Mouse (Mus musculus) kidney, adult 2 months (tissue): ENCODE data around the gene Mau2. TPM values are rescaled to one million over a fixed set of nuclear protein-coding genes. Genes with fewer than 3 reads are reported as not detected.
A peak's percentile ranks its signal among the peaks of the same experiment; 100 is the strongest.

ENCODE experiments used
- DNase-seq: peaks from one replicate; pipeline ENCODE4 v3.0.0; 2021
- H3K27ac ChIP-seq: fragments of 200-500 bp; 2 replicates; pipeline ENCODE4 v1.5.1; 2012; ENCODE audit warnings: low read depth, low read length, control low read depth, inconsistent platforms; ENCODE audit not compliant: insufficient read depth
- H3K27me3 ChIP-seq: fragments of 200-500 bp; replicated peaks from 2 replicates; pipeline ENCODE4 v1.6.1; 2012; ENCODE audit warnings: mild to moderate bottlenecking, moderate library complexity, low read length, inconsistent platforms; ENCODE audit not compliant: control insufficient read depth, insufficient read depth
- H3K36me3 ChIP-seq: fragments of 200-500 bp; 2 replicates; pipeline ENCODE4 v1.6.1; 2012; ENCODE audit warnings: mild to moderate bottlenecking, moderate library complexity, low read length, inconsistent platforms; ENCODE audit not compliant: control insufficient read depth, insufficient read depth
- H3K4me1 ChIP-seq: fragments of 200-500 bp; 2 replicates; pipeline ENCODE4 v1.6.1; 2011; ENCODE audit warnings: low read length; ENCODE audit not compliant: control insufficient read depth, insufficient read depth
- H3K4me3 ChIP-seq: fragments of 200-500 bp; 2 replicates; pipeline ENCODE4 v1.5.1; 2011; ENCODE audit warnings: mild to moderate bottlenecking, low read depth, low read length, control low read depth; ENCODE audit not compliant: insufficient read depth
- CTCF ChIP-seq: fragments of 200-500 bp; conservative IDR thresholded peaks from 2 replicates; pipeline ENCODE4 v1.5.1; 2011; ENCODE audit warnings: low read depth, mild to moderate bottlenecking, control low read depth, low read length, moderate library complexity, mixed read lengths; ENCODE audit not compliant: insufficient read depth, insufficient read length
- POLR2A ChIP-seq: fragments of 200-500 bp; IDR thresholded peaks from one replicate; pipeline ENCODE4 v1.6.1; 2011; ENCODE audit warnings: low read depth, low read length, control low read depth
- WGBS: fragments of 180-500 bp; shearing (Covaris S2); methylation state at CpG from one replicate; pipeline ENCODE4 v1.1.7; 2018; 5-methylcytosine and 5-hydroxymethylcytosine counted together
- polyA plus RNA-seq: library from polyadenylated mRNA; depleted of rRNA; stranded (reverse); fragments of >200 nt; gene quantifications from 2 replicates; pipeline ENCODE4 v1.2.3, GENCODE M21; 2012; rRNA removed

Mau2 gene
- polyA plus RNA-seq: 47.1 and 63.3 TPM in 2 replicates

DNA sequence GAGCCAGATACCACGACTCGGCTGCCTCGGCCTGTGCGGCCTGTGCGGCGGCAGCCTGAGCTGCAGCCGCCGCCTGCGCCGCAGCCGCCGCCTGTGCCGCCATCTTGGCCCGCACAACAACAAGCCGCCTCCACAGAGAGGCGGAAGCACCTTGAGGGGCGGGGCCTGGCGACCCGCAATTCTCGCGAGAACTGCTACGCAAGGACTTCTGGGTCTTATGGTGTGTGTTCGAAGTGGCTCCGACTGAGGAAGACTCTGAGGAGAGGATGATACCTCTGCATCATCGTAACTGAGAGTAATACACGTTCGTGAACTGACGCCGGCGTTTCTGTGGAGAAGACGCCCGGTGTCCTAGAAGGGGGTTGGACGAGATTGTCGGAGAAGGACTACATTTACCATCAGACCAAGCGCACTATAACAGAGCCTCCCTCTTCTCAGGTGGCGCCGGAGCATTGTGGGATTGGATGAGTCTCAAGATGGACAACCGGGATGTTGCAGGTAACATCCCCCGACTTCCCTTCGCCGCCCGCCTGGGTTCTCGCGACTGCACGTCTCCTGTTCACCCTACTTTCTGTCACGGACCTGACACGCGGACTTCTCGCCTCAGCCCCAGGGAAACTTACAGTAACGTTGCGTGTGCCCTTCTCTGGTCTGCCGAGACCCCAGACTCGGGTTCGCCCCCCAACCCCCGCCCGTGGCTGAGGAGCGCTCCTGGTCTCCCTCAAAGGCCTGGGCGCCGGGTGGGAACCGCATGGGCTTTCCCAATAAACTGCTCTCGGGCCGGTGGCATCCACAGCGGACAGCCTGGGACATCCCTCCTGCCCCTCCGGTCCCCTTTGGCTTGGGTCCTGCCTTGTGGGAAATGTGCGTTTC is at the start of gene Mau2, which contains the start of gene Sugp1:
TSS of gene Mau2 (minus strand) at position 152 of the 873 bp plus-strand sequence.
TSS of gene Sugp1 (plus strand) at position 231 of the 873 bp plus-strand sequence.
- Histone ChIP-seq H3K36me3 (no peaks in the 10 kb centered on the region), H3K4me3 (peak within 1 kb of the TSS; percentile 83), H3K4me1 (peaks cover 24% of the 10 kb centered on the region; the same call in 1 of the 2 replicates), H3K27me3 (no peaks in the 10 kb centered on the region), H3K27ac (peak within 1 kb of the TSS; percentile 96)
- peak; percentile 98 for DNase-seq
- under 1% methylated on average over 65 of the region's 65 CpGs for WGBS
- TF ChIP-seq CTCF: no peak
- peak; percentile 30 for TF ChIP-seq POLR2A

GRCm38 (mm10) chr8:70089296-70089960 is 46.9 kb upstream of the Mau2 start:
- no peaks in the 10 kb centered on the region for H3K4me1 ChIP-seq
- 65% methylated on average over 9 of the region's 9 CpGs for WGBS
- H3K27ac ChIP-seq: no peak overlapping the region
- TF ChIP-seq CTCF: no peak
- no peak for TF ChIP-seq POLR2A
- H3K36me3 ChIP-seq: no peaks in the 10 kb centered on the region
- H3K4me3 ChIP-seq: no peak overlapping the region
- 0 out of 2 replicates have a peak, but pooled peaks cover 3% of the 10 kb centered on the region for H3K27me3 ChIP-seq
- DNase-seq: no peak

DNA sequence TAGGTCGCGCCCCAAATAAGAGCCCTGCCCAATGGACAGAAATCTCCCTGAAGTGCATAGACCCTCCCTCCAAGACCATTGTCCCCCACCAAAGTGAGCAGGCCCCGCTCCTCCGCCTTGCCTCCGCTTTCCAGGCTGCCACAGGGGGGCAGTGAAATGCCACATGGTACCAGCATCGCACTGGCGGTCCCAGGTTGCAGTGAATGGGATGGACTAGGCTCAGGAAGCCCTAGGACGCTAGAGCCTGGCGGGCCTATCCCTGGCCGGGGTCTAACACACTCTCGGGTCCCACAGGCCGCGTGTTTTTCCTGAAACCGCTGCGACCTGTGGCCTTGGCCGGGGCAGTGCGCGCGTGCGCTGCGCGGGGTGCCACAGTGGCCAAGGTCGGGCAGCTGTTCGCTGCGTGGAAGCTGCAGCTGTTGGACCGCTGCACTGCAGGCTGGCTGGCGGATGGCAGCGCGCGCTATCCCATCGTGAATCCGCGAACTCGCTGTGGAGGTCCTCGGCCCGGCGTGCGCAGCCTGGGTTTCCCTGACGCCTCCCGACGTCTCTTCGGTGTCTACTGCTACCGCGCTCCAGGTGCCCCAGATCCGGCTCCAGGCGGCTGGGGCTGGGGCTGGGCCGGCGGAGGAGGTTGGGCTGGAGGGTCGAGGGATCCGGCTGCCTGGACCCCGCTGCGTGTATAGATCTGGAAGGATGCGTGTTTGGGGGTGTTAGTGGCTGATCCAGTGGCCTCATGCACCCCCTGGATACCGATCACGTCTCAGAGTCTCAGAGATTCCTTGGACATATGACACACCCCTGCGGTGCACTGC is 45.5 kb upstream of the Mau2 start:
- no peaks in the 10 kb centered on the region for H3K4me1 ChIP-seq
- peak; percentile 38 for DNase-seq
- 5% methylated on average over 56 of the region's 56 CpGs for WGBS
- TF ChIP-seq POLR2A: no peak
- peak; percentile 60 for TF ChIP-seq CTCF
- no peak overlapping the region for H3K27ac ChIP-seq
- no peaks in the 10 kb centered on the region for H3K36me3 ChIP-seq
- 0 out of 2 replicates have a peak, but pooled peaks cover 3% of the 10 kb centered on the region for H3K27me3 ChIP-seq
- no peak overlapping the region for H3K4me3 ChIP-seq

- H3K36me3 ChIP-seq: no peaks in the 10 kb centered on the region
- no peak overlapping the region for H3K4me3 ChIP-seq
- H3K27ac ChIP-seq: no peak overlapping the region
- 0 out of 2 replicates have a peak, but pooled peaks cover 3% of the 10 kb centered on the region for H3K27me3 ChIP-seq
- 6% methylated on average over 7 of the region's 7 CpGs for WGBS
- no peak for TF ChIP-seq POLR2A
- no peak for TF ChIP-seq CTCF
- DNase-seq: no peak
- H3K4me1 ChIP-seq: no peaks in the 10 kb centered on the region
Measured at GRCm38 (mm10) chr8:70087237-70087636, 44.7 kb upstream of the Mau2 start.

- Histone ChIP-seq H3K4me3 (no peak overlapping the region), H3K27me3 (0 out of 2 replicates have a peak, but pooled peaks cover 3% of the 10 kb centered on the region), H3K27ac (no peak overlapping the region), H3K4me1 (no peaks in the 10 kb centered on the region), H3K36me3 (no peaks in the 10 kb centered on the region)
- no peak for DNase-seq
- TF ChIP-seq POLR2A (no peak), CTCF (no peak)
- 39% methylated on average over 1 of the region's 1 CpGs for WGBS
Measured at GRCm38 (mm10) chr8:70086151-70086550, 43.6 kb upstream of the Mau2 start.

DNA sequence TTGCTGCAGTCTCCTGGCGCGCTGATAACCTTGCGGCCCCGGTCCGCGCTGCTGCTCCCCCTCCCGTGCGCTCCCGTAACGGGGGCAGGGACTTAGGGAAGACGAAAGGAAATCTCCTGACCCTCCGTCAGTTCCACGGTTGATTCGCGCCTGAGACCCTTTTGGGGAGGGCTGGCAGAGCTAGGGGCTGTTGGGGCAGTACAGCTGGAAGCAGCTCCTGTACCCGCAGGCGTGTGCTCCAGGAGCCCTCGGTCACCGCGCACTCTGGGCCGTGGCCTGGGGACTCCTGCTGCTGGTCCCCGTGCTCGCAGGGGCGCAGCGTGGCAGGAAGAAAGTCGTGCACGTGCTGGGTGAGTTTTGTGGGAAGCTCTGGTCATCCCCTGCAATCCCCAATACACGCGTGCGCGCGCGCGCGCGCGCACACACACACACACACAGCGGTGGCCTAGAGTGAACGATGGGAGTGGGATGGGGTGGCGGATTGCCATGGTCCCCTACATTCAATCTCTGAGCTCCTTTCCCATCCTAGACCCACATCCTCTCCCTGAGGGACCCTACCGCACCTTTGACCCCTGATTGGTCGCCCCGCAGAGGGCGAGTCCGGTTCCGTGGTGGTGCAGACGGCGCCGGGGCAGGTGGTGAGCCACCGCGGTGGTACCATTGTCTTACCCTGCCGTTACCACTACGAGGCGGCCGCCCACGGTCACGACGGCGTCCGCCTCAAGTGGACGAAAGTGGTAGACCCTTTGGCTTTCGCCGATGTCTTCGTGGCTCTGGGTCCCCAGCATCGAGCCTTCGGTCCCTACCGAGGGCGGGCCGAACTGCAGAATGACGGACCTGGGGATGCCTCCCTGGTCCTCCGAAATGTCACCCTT is 41.9 kb upstream of the Mau2 start:
- H3K4me3 ChIP-seq: no peak overlapping the region
- H3K27ac ChIP-seq: no peak overlapping the region
- 0 out of 2 replicates have a peak, but pooled peaks cover 3% of the 10 kb centered on the region for H3K27me3 ChIP-seq
- no peak for DNase-seq
- WGBS: 4% methylated on average over 71 of the region's 71 CpGs
- TF ChIP-seq CTCF (no peak), POLR2A (no peak)
- H3K4me1 ChIP-seq: no peaks in the 10 kb centered on the region
- H3K36me3 ChIP-seq: no peaks in the 10 kb centered on the region
